Mouse (Mus musculus): Measurements from ENCODE around the gene Echs1. TPM values are rescaled to one million over a fixed set of nuclear protein-coding genes. Genes with fewer than 3 reads are reported as not detected.

Echs1 gene
- polyA plus RNA-seq, 1 experiment from 2014 or later: 158 TPM

DNA sequence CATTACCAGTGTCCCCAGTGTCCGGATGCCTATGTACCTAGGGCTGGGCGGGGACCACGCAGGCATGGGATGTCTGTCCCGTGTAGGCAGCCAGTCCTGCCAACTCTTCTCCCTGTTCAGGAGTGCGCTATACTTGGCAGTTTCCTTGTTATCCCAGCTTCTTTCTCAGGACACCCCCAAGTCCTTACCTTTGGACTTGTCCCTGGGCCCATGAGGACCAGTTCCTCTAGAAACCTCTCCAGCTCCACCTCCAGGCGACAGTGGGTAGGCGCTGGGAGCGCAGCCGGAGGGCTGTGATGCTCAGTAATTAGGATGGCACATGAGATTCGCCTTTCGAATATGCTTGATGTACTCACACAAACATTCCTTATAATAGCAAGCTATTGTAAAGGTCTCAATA lies 54.0 kb downstream of the Echs1 start:
- Histone ChIP-seq H3K4me1 (ENCODE audit: control insufficient read depth, insufficient read depth, low read length) (peaks cover 9% of the 10 kb centered on the region; the same call in 1 of the 2 replicates), H3K27ac (ENCODE audit: low read length) (no peak overlapping the region), H3K9ac (replicated peaks; ENCODE audit: low read depth, low read length) (no peak overlapping the region), H3K27me3 (ENCODE audit: control insufficient read depth, insufficient read depth, low read length) (peaks cover 36% of the 10 kb centered on the region), H3K36me3 (ENCODE audit: control insufficient read depth, insufficient read depth, low read length) (no peaks in the 10 kb centered on the region), H3K9me3 (ENCODE audit: control insufficient read depth, low read depth, low read length) (no peaks in the 10 kb centered on the region), H3K4me3 (ENCODE audit: low read depth, low read length) (no peak overlapping the region), H3K4me2 (replicated peaks; ENCODE audit: low read depth, low read length) (no peak overlapping the region)
- ATAC-seq (ENCODE audit: insufficient number of reproducible peaks, insufficient read depth, low FRiP score, low read depth): no peak
- WGBS: 18% methylated on average over 11 of the region's 11 CpGs

DNA sequence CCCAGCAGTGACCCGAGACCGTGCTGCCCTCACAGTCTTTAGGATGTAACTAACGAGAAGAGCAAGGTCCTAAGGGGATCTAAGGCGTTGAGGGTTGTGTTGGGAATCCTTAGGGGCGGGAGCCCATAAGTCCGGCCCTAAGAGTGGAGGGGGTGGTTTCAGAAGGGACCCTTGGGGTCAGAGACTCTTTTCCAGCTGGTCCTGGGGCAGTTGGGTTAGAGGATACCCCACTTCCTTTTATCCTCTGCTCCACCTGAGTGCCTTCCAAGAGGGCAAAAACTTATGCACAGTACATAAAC lies 54.5 kb downstream of the Echs1 start:
- Histone ChIP-seq H3K27me3 (ENCODE audit: control insufficient read depth, insufficient read depth, low read length) (peaks cover 42% of the 10 kb centered on the region), H3K9me3 (ENCODE audit: control insufficient read depth, low read depth, low read length) (no peaks in the 10 kb centered on the region), H3K9ac (replicated peaks; ENCODE audit: low read depth, low read length) (no peak overlapping the region), H3K4me2 (replicated peaks; ENCODE audit: low read depth, low read length) (peak overlapping the region; percentile 48), H3K36me3 (ENCODE audit: control insufficient read depth, insufficient read depth, low read length) (no peaks in the 10 kb centered on the region), H3K4me3 (ENCODE audit: low read depth, low read length) (peak overlapping the region; percentile 30; the same call in 1 of the 2 replicates), H3K4me1 (ENCODE audit: control insufficient read depth, insufficient read depth, low read length) (peaks cover 9% of the 10 kb centered on the region; the same call in 1 of the 2 replicates), H3K27ac (ENCODE audit: low read length) (no peak overlapping the region)
- WGBS: 3% methylated on average over 6 of the region's 6 CpGs
- no peak for ATAC-seq (ENCODE audit: insufficient number of reproducible peaks, insufficient read depth, low FRiP score, low read depth)

DNA sequence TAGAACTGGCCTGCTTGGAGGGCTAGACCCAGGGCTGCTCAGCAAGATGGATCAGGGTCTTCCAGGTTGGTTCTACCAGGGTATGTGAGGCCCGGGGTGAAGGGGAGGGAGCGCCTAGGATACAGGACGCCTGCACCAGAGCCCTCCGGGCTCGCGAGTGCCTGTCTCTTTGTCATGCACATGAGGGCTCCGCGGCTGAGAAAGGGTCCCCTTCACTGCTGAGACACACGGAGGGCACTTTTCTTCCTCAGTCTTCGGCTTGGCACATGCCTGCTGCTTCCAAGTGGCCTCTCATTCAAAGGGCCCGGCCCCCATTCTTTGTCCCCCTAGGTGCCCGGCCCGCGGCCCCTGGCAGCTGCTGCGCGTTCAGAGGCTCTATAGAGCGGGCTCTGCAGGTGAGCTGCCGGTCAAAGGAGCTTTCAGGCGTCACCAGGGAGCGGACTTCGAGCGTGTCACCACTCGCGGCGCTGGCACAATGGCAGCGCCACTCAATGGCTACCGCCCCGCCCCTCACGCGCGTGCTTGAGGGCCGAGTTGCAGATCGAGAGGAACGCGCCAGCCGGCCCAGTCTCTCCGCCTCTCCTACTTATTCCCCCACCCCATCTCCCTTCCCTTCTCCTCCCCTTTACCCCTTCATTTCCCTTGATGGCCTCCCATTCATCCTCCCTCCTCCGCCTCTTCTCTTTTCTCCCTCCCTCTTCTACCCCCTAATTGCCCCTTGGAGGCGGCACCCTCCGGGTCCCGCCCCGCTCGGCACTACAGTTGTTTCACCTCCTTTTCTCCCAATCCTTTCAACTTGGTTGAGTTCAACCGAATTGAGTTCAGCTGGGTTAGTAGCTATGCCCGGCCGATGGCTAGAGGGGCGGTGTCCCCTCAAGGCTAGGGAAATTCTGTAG lies 55.1 kb downstream of the Echs1 start:
- peak overlapping the region; percentile 48 for H3K4me2 ChIP-seq (replicated peaks; ENCODE audit: low read depth, low read length)
- H3K9ac ChIP-seq (replicated peaks; ENCODE audit: low read depth, low read length): no peak overlapping the region
- peak; percentile 29; the same call in 1 of the 2 replicates for ATAC-seq (ENCODE audit: insufficient number of reproducible peaks, insufficient read depth, low FRiP score, low read depth)
- no peak overlapping the region for H3K27ac ChIP-seq (ENCODE audit: low read length)
- WGBS: under 1% methylated on average over 47 of the region's 47 CpGs
- H3K27me3 ChIP-seq (ENCODE audit: control insufficient read depth, insufficient read depth, low read length): peaks cover 46% of the 10 kb centered on the region
- peaks cover 9% of the 10 kb centered on the region; the same call in 1 of the 2 replicates for H3K4me1 ChIP-seq (ENCODE audit: control insufficient read depth, insufficient read depth, low read length)
- H3K4me3 ChIP-seq (ENCODE audit: low read depth, low read length): peak overlapping the region; percentile 30
- no peaks in the 10 kb centered on the region for H3K9me3 ChIP-seq (ENCODE audit: control insufficient read depth, low read depth, low read length)
- H3K36me3 ChIP-seq (ENCODE audit: control insufficient read depth, insufficient read depth, low read length): no peaks in the 10 kb centered on the region

DNA sequence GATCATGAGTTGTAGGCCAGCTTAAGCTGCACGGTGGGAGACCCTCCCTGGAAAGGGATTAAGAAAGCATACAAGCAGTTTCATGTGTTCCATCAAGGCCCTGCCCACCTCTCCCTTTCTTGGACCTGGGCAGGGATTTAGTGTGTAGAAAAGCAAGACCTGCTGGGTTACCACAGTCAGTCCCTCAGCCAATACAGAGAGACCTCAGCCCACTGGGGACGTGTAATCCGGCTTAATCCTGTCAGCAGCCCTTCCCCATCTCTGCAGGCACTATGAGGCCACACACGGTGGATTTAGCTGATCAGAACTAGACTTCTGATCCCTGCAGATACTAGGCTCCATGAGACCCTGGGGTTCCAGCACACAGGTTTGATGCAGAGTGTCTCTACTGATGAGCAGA lies 56.7 kb downstream of the Echs1 start:
- Histone ChIP-seq H3K27me3 (ENCODE audit: control insufficient read depth, insufficient read depth, low read length) (peaks cover 43% of the 10 kb centered on the region), H3K4me3 (ENCODE audit: low read depth, low read length) (no peak overlapping the region), H3K27ac (ENCODE audit: low read length) (no peak overlapping the region), H3K36me3 (ENCODE audit: control insufficient read depth, insufficient read depth, low read length) (no peaks in the 10 kb centered on the region), H3K4me2 (replicated peaks; ENCODE audit: low read depth, low read length) (no peak overlapping the region), H3K9ac (replicated peaks; ENCODE audit: low read depth, low read length) (no peak overlapping the region), H3K9me3 (ENCODE audit: control insufficient read depth, low read depth, low read length) (no peaks in the 10 kb centered on the region), H3K4me1 (ENCODE audit: control insufficient read depth, insufficient read depth, low read length) (peaks cover 9% of the 10 kb centered on the region; the same call in 1 of the 2 replicates)
- 38% methylated on average over 4 of the region's 4 CpGs for WGBS
- ATAC-seq (ENCODE audit: insufficient number of reproducible peaks, insufficient read depth, low FRiP score, low read depth): no peak

DNA sequence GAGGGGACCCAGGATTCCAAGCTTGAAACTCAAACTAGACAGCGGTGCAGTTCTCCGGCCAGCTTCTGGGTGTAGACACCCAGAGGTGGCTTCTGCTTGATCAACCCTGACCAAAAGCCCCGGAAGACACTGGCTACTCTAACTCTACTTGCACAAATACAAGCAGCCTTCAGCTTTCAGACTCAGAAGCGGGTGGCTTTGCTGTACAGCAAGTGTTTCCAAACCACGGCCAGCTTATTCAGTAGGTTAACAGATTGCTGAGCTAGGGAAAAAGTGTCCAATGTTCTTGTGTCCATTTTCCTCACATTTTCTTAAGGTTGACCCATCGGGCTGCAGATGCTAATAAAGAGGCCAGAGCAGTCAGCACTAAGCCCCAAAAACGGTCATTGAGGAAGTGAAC lies 57.7 kb downstream of the Echs1 start:
- ATAC-seq (ENCODE audit: insufficient number of reproducible peaks, insufficient read depth, low FRiP score, low read depth): no peak
- Histone ChIP-seq H3K4me2 (replicated peaks; ENCODE audit: low read depth, low read length) (peak overlapping the region; percentile 72), H3K4me1 (ENCODE audit: control insufficient read depth, insufficient read depth, low read length) (peaks cover 9% of the 10 kb centered on the region; the same call in 1 of the 2 replicates), H3K27ac (ENCODE audit: low read length) (no peak overlapping the region), H3K4me3 (ENCODE audit: low read depth, low read length) (peak overlapping the region; percentile 40), H3K9me3 (ENCODE audit: control insufficient read depth, low read depth, low read length) (no peaks in the 10 kb centered on the region), H3K36me3 (ENCODE audit: control insufficient read depth, insufficient read depth, low read length) (no peaks in the 10 kb centered on the region), H3K27me3 (ENCODE audit: control insufficient read depth, insufficient read depth, low read length) (peaks cover 43% of the 10 kb centered on the region), H3K9ac (replicated peaks; ENCODE audit: low read depth, low read length) (peak overlapping the region; percentile 40; the same call in 1 of the 2 replicates)
- 26% methylated on average over 7 of the region's 7 CpGs for WGBS

DNA sequence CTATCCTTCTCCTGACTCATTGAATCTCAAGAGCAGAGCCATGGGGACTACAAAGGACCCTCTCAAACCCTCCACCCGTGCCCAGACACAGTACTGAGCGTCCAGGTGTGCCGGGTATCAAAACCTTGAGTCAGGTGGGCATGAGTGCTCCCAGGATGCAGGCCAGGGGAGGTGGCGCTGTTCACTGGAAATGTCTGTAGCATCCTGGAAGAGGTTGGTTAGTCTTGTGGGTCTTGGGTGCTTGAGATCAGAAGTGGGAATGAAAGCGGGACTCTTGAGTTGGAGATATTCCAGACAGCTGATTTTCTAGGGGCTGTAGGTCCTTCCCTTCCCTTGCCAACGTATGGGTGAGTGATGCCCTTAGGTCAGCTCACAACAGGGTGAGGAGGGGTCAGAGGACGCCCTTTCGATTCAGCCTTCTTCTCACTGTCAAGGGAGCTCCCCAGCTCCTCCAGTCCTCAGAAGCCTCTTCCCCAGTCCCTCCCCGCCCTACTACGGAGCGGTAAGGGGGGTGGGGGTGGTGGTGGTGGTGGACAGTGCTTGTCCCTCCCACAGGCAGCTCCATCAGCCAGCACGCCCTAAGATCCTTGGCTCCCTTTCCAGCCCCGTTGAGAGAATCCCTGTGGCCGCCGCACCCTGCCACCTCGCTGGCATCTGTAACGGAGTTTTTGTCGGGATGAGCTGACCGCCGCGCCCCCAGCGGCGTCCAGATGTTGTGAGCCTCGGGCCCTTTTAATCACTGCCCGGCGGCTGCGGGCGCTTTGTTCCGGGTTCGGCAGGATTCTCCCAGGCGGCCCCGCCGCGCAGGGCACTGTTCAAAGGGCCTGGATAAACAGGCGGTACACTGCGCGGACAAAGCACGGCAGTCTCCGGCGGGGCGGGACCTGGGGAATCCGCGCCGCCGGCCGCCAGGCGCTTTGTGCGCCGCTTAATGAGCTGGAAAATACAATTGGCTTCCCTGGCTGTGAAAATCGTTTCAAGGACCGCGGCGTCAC lies 58.6 kb downstream of the Echs1 start:
- WGBS: 3% methylated on average over 53 of the region's 53 CpGs
- Histone ChIP-seq H3K36me3 (ENCODE audit: control insufficient read depth, insufficient read depth, low read length) (no peaks in the 10 kb centered on the region), H3K27me3 (ENCODE audit: control insufficient read depth, insufficient read depth, low read length) (peaks cover 42% of the 10 kb centered on the region), H3K9ac (replicated peaks; ENCODE audit: low read depth, low read length) (peak overlapping the region; percentile 40), H3K27ac (ENCODE audit: low read length) (no peak overlapping the region), H3K4me2 (replicated peaks; ENCODE audit: low read depth, low read length) (peak overlapping the region; percentile 72), H3K4me3 (ENCODE audit: low read depth, low read length) (peak overlapping the region; percentile 40), H3K9me3 (ENCODE audit: control insufficient read depth, low read depth, low read length) (no peaks in the 10 kb centered on the region), H3K4me1 (ENCODE audit: control insufficient read depth, insufficient read depth, low read length) (peaks cover 9% of the 10 kb centered on the region; the same call in 1 of the 2 replicates)
- ATAC-seq (ENCODE audit: insufficient number of reproducible peaks, insufficient read depth, low FRiP score, low read depth): peak; percentile 64; the same call in 1 of the 2 replicates

Other genes starting within 250 kb of the Echs1 start
- gene Kndc1, start 221.8 kb downstream of the Echs1 start, polyA plus RNA-seq (2014; fragmentation: Nextera tagmentation; extraction: Ambion mirVana): 0.27 and 0.46 TPM in 2 replicates
- not detected in 2 replicates for gene Utf1, start 172.7 kb downstream of the Echs1 start, polyA plus RNA-seq (2014; fragmentation: Nextera tagmentation; extraction: Ambion mirVana)
- gene 6430531B16Rik, start 137.7 kb downstream of the Echs1 start, polyA plus RNA-seq (2014; fragmentation: Nextera tagmentation; extraction: Ambion mirVana): 0.28 and 0.49 TPM in 2 replicates
- gene Adam8, start 123.9 kb downstream of the Echs1 start, polyA plus RNA-seq (2014; fragmentation: Nextera tagmentation; extraction: Ambion mirVana): 2.4 and 2.8 TPM in 2 replicates
- 40.6 and 43.5 TPM in 2 replicates for gene Zfp511, start 80.1 kb downstream of the Echs1 start, polyA plus RNA-seq (2014; fragmentation: Nextera tagmentation; extraction: Ambion mirVana)
- gene Tubgcp2, start 79.8 kb downstream of the Echs1 start, polyA plus RNA-seq (2014; fragmentation: Nextera tagmentation; extraction: Ambion mirVana): 59.3 and 60.3 TPM in 2 replicates
- gene Msx3, start 67.4 kb downstream of the Echs1 start, polyA plus RNA-seq (2014; fragmentation: Nextera tagmentation; extraction: Ambion mirVana): not detected in 2 replicates
- 3.8 and 3.9 TPM in 2 replicates for gene Caly, start 33.9 kb downstream of the Echs1 start, polyA plus RNA-seq (2014; fragmentation: Nextera tagmentation; extraction: Ambion mirVana)
- gene Prap1, start 23.1 kb downstream of the Echs1 start, polyA plus RNA-seq (2014; fragmentation: Nextera tagmentation; extraction: Ambion mirVana): 12.5 and 24.2 TPM in 2 replicates
- 28.6 and 29.6 TPM in 2 replicates for gene Fuom, start 14.0 kb downstream of the Echs1 start, polyA plus RNA-seq (2014; fragmentation: Nextera tagmentation; extraction: Ambion mirVana)
- 29.8 and 33.4 TPM in 2 replicates for gene Paox, start 677 bp downstream of the Echs1 start, polyA plus RNA-seq (2014; fragmentation: Nextera tagmentation; extraction: Ambion mirVana)
- 27.0 and 28.3 TPM in 2 replicates for gene Mtg1, start 21.1 kb upstream of the Echs1 start, polyA plus RNA-seq (2014; fragmentation: Nextera tagmentation; extraction: Ambion mirVana)
- gene Sprn, start 38.4 kb upstream of the Echs1 start, polyA plus RNA-seq (2014; fragmentation: Nextera tagmentation; extraction: Ambion mirVana): 0.54 and 0.78 TPM in 2 replicates
- not detected in 2 replicates for gene Olfr522, start 48.3 kb upstream of the Echs1 start, polyA plus RNA-seq (2014; fragmentation: Nextera tagmentation; extraction: Ambion mirVana)
- gene Olfr523, start 56.7 kb upstream of the Echs1 start, polyA plus RNA-seq (2014; fragmentation: Nextera tagmentation; extraction: Ambion mirVana): not detected in 2 replicates
- not detected in 2 replicates for gene Olfr524, start 89.5 kb upstream of the Echs1 start, polyA plus RNA-seq (2014; fragmentation: Nextera tagmentation; extraction: Ambion mirVana)
- gene Cd163l1, start 101.8 kb upstream of the Echs1 start, polyA plus RNA-seq (2014; fragmentation: Nextera tagmentation; extraction: Ambion mirVana): 0.10 TPM in 1 of 2 replicates, not detected in the other
- gene 5830411N06Rik, start 130.8 kb upstream of the Echs1 start, polyA plus RNA-seq (2014; fragmentation: Nextera tagmentation; extraction: Ambion mirVana): not detected in 2 replicates
- gene Olfr525, start 204.4 kb upstream of the Echs1 start, polyA plus RNA-seq (2014; fragmentation: Nextera tagmentation; extraction: Ambion mirVana): not detected in 2 replicates
- not detected in 2 replicates for gene Olfr527, start 217.5 kb upstream of the Echs1 start, polyA plus RNA-seq (2014; fragmentation: Nextera tagmentation; extraction: Ambion mirVana)
- not detected in 2 replicates for gene Olfr60, start 245.2 kb upstream of the Echs1 start, polyA plus RNA-seq (2014; fragmentation: Nextera tagmentation; extraction: Ambion mirVana)